Mouse (Mus musculus) midbrain, embryonic 14.5 days (tissue): ENCODE results near the gene Habp4. TPM values are rescaled to one million over a fixed set of nuclear protein-coding genes. Genes with fewer than 3 reads are reported as not detected.

ENCODE experiments used
- ATAC-seq: fragments of 200-750 bp; cut with Nextera tagmentation; 2 replicates; pipeline ENCODE4 v1.8.0; 2017; ENCODE audit warnings: moderate number of reproducible peaks, moderate library complexity; ENCODE audit not compliant: low FRiP score, low TSS enrichment
- DNase-seq: peaks from one replicate; pipeline ENCODE4 v3.0.0-alpha.2; 2015
- H3K27ac ChIP-seq: fragments of 300-500 bp; sonication (generic); replicated peaks from 2 replicates; pipeline ENCODE4 v1.5.1; 2014; ENCODE audit warnings: mild to moderate bottlenecking, low read depth, low read length, moderate library complexity
- H3K27me3 ChIP-seq: fragments of 300-500 bp; sonication (generic); 2 replicates; pipeline ENCODE4 v1.6.1; 2014; ENCODE audit warnings: low read length, control low read depth, mixed read lengths; ENCODE audit not compliant: control insufficient read depth, insufficient read depth
- H3K36me3 ChIP-seq: fragments of 300-500 bp; sonication (generic); 2 replicates; pipeline ENCODE4 v1.6.1; 2014; ENCODE audit warnings: low read length, control low read depth; ENCODE audit not compliant: control insufficient read depth, insufficient read depth
- H3K4me1 ChIP-seq: fragments of 300-500 bp; sonication (generic); 2 replicates; pipeline ENCODE4 v1.6.1; 2014; ENCODE audit warnings: mild to moderate bottlenecking, antibody characterized with exemption, low read length, control low read depth; ENCODE audit not compliant: control insufficient read depth, insufficient read depth
- H3K4me2 ChIP-seq: fragments of 300-500 bp; sonication (generic); 2 replicates; pipeline ENCODE4 v1.6.1; 2014; ENCODE audit warnings: mild to moderate bottlenecking, low read length, moderate library complexity
- H3K4me3 ChIP-seq: fragments of 300-500 bp; sonication (generic); replicated peaks from 2 replicates; pipeline ENCODE4 v1.5.1; 2014; ENCODE audit warnings: low read depth, low read length
- H3K9ac ChIP-seq: fragments of 300-500 bp; sonication (generic); replicated peaks from 2 replicates; pipeline ENCODE4 v1.6.1; 2014; ENCODE audit warnings: mild to moderate bottlenecking, low read length, moderate library complexity
- H3K9me3 ChIP-seq: fragments of 300-500 bp; sonication (generic); 2 replicates; pipeline ENCODE4 v1.6.1; 2016; ENCODE audit warnings: low read length, control low read depth, mixed read lengths; ENCODE audit not compliant: control insufficient read depth
- WGBS: fragments of 180-500 bp; shearing (Covaris S2); extraction: QIAGEN DNeasy Blood & Tissue Kit; methylation state at CpG from one replicate; pipeline ENCODE4 v1.1.7; 2014; 5-methylcytosine and 5-hydroxymethylcytosine counted together
- polyA plus RNA-seq: library from polyadenylated mRNA; unstranded; fragments of >200 nt; fragmentation: Nextera tagmentation; extraction: Ambion mirVana; gene quantifications from 2 replicates; pipeline ENCODE4 v1.2.1, GENCODE M21; 2014

Gene Habp4
- polyA plus RNA-seq, 1 experiment from 2014 or later, result 36.5 TPM

- Histone ChIP-seq H3K27me3 (no peaks in the 10 kb centered on the region), H3K36me3 (no peaks in the 10 kb centered on the region), H3K4me2 (no peak overlapping the region), H3K9ac (no peak overlapping the region), H3K9me3 (no peaks in the 10 kb centered on the region), H3K4me1 (peaks cover 4% of the 10 kb centered on the region; the same call in 1 of the 2 replicates), H3K4me3 (no peak overlapping the region), H3K27ac (no peak overlapping the region)
- DNase-seq, result no peak
- no peak for ATAC-seq
- WGBS, result 71% methylated on average over 5 of the region's 5 CpGs
Measured at GRCm38 (mm10) chr13:64150121-64150520, 11.5 kb upstream of the Habp4 start.

DNA sequence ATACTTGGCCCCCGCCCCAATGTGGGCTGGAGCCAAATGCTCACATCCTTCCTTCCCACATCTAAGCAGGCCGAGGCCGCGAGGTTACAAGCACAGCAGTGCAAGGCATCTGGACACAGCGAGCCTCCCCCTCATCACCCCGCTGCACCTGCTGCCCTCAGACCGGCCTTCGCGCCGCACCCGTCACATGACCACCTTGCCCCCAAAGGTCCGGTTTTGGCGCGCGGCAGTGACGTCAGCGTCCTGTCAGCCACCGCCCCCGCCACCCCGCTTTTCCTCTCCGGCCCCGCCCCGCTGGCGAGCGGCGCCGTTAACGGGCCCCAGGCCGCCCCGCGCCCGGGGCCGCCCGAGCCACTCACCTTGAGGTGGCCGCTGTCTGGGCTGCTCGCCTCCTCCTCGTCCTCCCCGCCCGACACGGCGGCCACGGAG lies 9.4 kb upstream of the Habp4 start:
- Histone ChIP-seq H3K4me3 (peak overlapping the region; percentile 82), H3K9me3 (no peaks in the 10 kb centered on the region), H3K4me2 (peak overlapping the region; percentile 93), H3K27ac (peak overlapping the region; percentile 61), H3K36me3 (no peaks in the 10 kb centered on the region), H3K9ac (peak overlapping the region; percentile 55), H3K27me3 (no peaks in the 10 kb centered on the region), H3K4me1 (peaks cover 4% of the 10 kb centered on the region; the same call in 1 of the 2 replicates)
- DNase-seq (peak; percentile 84), ATAC-seq (peak; percentile 25)
- WGBS, result 0% methylated on average over 42 of the region's 42 CpGs

DNA sequence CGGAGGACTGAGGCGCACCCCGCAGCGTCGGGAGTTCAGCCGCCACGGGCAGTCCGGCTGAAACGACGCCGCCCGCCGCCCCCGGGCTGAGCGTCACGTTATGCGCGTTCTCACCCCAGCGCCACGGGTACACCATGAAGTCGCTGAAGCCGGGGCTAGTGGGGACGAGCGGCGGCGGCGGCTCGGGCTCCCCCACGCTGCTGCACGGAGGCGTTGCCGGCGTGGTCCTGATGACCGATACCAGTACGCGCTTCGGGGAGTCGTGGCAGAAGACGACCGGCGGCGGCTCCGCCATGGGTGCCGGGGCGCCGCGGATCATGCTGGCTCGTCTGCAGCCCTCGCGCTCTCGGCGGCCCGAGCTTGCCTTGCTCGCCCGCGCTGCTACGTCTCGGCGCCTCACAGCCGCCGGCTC lies 8.9 kb upstream of the Habp4 start:
- Histone ChIP-seq H3K27ac (peak overlapping the region; percentile 61), H3K4me2 (peak overlapping the region; percentile 93), H3K36me3 (no peaks in the 10 kb centered on the region), H3K4me3 (peak overlapping the region; percentile 82), H3K27me3 (no peaks in the 10 kb centered on the region), H3K4me1 (peaks cover 4% of the 10 kb centered on the region; the same call in 1 of the 2 replicates), H3K9ac (peak overlapping the region; percentile 55), H3K9me3 (no peaks in the 10 kb centered on the region)
- ATAC-seq, result peak; percentile 64
- WGBS, result under 1% methylated on average over 61 of the region's 61 CpGs
- peak; percentile 62 for DNase-seq

DNA sequence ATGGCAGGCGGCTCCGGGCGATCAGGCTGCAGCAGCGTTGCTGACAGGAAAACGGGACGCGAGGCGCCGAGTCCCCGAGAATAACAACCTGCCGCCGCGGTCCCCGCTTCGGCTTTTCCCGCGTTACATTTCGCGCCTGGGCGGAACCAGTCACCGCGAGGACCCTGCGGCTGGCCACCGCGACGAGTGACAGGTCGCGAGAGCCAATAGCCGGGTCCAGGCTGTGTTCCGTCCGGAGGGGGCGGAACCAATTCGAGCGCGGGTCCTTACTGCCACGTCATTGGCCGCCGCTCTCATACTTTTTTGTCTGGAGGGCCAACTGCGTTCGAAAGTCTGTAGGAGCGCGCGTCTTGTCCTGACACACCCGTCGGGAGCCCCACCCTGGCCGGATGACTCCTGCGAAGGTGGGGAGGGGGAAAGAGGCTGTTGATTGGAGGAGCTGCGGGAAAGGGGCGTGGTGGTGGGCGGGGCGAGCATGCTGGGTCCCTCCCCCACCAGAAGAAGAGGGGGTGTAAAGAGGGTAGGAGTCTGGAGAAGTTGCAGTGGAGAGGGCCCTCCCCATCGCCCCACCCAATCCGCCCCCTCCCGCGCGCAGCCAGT lies 8.4 kb upstream of the Habp4 start, which contains the start of gene Zfp367:
Gene Zfp367, minus strand, starts transcription at position 120 of the 600 bp plus-strand sequence.
- peak; percentile 98 for ATAC-seq
- peaks cover 4% of the 10 kb centered on the region; the same call in 1 of the 2 replicates for H3K4me1 ChIP-seq
- H3K9me3 ChIP-seq, result no peaks in the 10 kb centered on the region
- under 1% methylated on average over 55 of the region's 56 CpGs for WGBS
- no peaks in the 10 kb centered on the region for H3K36me3 ChIP-seq
- peak within 1 kb of the TSS; percentile 61 for H3K27ac ChIP-seq
- peak; percentile 98 for DNase-seq
- H3K27me3 ChIP-seq, result no peaks in the 10 kb centered on the region
- H3K9ac ChIP-seq, result peak within 1 kb of the TSS; percentile 55
- peak within 1 kb of the TSS; percentile 93 for H3K4me2 ChIP-seq
- peak within 1 kb of the TSS; percentile 82 for H3K4me3 ChIP-seq

GRCm38 (mm10) chr13:64153751-64154267 lies 7.8 kb upstream of the Habp4 start:
- Histone ChIP-seq H3K4me1 (peaks cover 4% of the 10 kb centered on the region; the same call in 1 of the 2 replicates), H3K27me3 (no peaks in the 10 kb centered on the region), H3K9me3 (no peaks in the 10 kb centered on the region), H3K27ac (no peak overlapping the region), H3K4me2 (peak overlapping the region; percentile 93), H3K36me3 (no peaks in the 10 kb centered on the region), H3K4me3 (peak overlapping the region; percentile 82), H3K9ac (no peak overlapping the region)
- DNase-seq (peak; percentile 63), ATAC-seq (peak; percentile 9; the same call in 1 of the 2 replicates)
- 1% methylated on average over 18 of the region's 18 CpGs for whole genome bisulfite sequencing

GRCm38 (mm10) chr13:64154651-64155050 lies 7.0 kb upstream of the Habp4 start:
- no peaks in the 10 kb centered on the region for H3K27me3 ChIP-seq
- 62% methylated on average over 2 of the region's 2 CpGs for WGBS
- no peaks in the 10 kb centered on the region for H3K9me3 ChIP-seq
- H3K4me1 ChIP-seq, result peaks cover 4% of the 10 kb centered on the region; the same call in 1 of the 2 replicates
- no peak overlapping the region for H3K4me2 ChIP-seq
- no peaks in the 10 kb centered on the region for H3K36me3 ChIP-seq
- no peak for ATAC-seq
- no peak overlapping the region for H3K27ac ChIP-seq
- H3K4me3 ChIP-seq, result no peak overlapping the region
- H3K9ac ChIP-seq, result no peak overlapping the region
- DNase-seq, result no peak

- Histone ChIP-seq H3K9me3 (no peaks in the 10 kb centered on the region), H3K4me2 (no peak overlapping the region), H3K9ac (no peak overlapping the region), H3K27ac (no peak overlapping the region), H3K4me3 (no peak overlapping the region), H3K4me1 (peaks cover 4% of the 10 kb centered on the region; the same call in 1 of the 2 replicates), H3K36me3 (no peaks in the 10 kb centered on the region), H3K27me3 (0 out of 2 replicates have a peak, but pooled peaks cover 1% of the 10 kb centered on the region)
- DNase-seq (peak; percentile 25), ATAC-seq (no peak)
- WGBS, result 6% methylated on average over 1 of the region's 1 CpGs
Measured at GRCm38 (mm10) chr13:64155171-64155571, 6.5 kb upstream of the Habp4 start.

- Histone ChIP-seq H3K4me2 (no peak overlapping the region), H3K9ac (no peak overlapping the region), H3K4me1 (no peaks in the 10 kb centered on the region), H3K4me3 (no peak overlapping the region), H3K36me3 (no peaks in the 10 kb centered on the region), H3K27me3 (0 out of 2 replicates have a peak, but pooled peaks cover 5% of the 10 kb centered on the region), H3K9me3 (no peaks in the 10 kb centered on the region), H3K27ac (no peak overlapping the region)
- ATAC-seq (no peak), DNase-seq (peak; percentile 21)
Measured at GRCm38 (mm10) chr13:64156966-64157365, 4.7 kb upstream of the Habp4 start.
